Mouse (Mus musculus) frontal cortex, postnatal 14 days (tissue): Measurements from ENCODE around the gene Glo1.
A peak's percentile ranks its signal among the peaks of the same experiment; 100 is the strongest.
"Not testable (repeated sequence)": the region's sequence is repeated elsewhere in the genome, so short reads cannot be mapped to it uniquely, and the experiment has no call there.

Experiments used
- DNase-seq, 2 experiments: peaks; one replicate each; pipeline ENCODE4 v3.0.0; 2022; ENCODE audit warnings: low spot score in 2 of 2

The Glo1 gene

DNA sequence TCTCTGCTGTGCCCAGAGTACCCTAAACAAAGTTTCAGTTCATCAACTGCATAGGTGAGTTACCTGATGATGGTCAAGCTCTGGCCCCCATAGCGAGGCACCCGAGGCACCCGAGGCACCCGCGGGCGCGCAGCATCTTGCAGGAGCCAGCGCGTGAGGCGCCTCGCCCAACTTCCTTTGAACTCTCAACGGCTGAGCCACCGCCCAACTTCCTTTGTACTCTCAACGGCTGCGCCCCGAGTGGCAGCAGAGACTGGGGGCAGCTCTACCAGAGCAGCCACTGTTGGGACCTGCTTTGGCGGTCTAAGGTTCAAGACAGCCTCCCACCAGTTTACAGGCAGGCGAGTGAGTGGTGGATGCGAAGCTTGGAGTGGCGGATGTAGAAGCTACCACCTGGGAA is at the start of gene Glo1:
Glo1 (minus strand) TSS at position 153 of the 400 bp plus-strand sequence.
- DNase-seq, result not testable (repeated sequence)

DNA sequence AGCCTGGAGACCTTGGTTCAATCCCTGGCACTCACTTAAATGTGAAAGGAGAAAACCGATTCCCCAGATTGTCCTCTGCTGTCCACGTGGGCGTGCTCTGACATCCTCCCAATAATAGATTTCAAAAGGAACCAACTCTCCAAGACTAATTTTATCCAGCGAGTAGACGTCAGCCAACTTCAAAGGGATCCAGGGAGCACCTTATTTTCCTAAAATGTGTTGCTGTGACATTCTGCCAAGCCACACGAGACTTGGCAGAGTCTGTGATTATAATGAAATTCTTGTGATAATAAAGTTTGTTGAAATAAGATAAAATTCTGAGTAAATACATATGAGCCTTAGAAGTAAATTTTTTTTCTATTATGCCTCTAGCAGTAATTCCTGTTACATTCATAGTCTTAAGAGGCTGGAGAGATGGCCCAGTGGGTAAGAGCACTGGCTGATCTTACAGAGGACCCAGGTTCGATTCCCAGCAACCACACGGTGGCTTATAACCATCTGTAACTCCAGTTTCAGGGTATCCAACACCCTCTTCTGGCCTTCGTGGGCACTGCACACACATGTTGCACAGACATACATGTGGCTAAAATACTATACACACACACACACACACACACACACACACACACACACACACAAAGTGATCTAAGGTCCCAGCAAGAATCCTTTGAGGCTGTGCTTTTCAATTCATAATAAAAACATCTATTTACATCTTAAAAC is 48.5 kb upstream of the Glo1 start:
- DNase-seq, result no peak

DNA sequence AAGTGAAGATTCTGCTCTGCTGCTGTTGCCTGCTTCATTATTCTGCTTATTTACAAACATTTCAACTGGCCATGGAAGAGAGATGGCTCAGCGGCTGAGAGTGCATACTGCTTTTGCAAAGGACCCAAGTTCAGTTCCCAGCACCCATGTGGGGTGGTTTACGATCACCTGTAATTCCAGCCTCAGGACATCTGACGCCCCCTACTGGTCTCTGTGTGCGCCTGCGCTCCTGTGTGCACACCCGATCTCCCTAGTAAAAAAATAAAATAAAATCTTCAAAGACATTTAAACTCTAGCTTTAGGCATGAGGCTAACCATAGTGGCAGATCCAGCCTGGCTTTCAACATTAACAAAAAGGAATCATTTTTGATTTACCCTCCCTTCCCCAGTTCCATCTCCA is 46.4 kb upstream of the Glo1 start:
- no peak for DNase-seq

DNA sequence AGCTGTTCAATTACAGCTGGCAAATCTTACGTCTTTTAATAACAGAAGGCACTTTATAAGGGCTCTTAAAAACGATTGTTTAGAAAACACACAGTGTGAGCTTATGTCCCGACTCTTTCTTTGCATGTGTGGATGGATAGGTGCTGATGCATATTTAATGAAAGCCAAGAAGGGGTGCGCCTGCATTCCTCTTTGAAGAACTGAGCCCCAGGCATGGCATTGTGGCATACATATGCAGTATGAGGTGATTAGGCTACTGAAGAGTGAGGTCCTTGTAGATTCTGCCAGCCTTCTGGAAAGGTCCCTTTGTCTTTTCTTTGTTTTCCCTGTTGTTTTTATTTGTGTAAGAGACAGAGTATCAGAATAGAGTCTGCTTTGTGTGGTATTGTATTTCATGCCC is 45.9 kb upstream of the Glo1 start:
- DNase-seq, result no peak

DNA sequence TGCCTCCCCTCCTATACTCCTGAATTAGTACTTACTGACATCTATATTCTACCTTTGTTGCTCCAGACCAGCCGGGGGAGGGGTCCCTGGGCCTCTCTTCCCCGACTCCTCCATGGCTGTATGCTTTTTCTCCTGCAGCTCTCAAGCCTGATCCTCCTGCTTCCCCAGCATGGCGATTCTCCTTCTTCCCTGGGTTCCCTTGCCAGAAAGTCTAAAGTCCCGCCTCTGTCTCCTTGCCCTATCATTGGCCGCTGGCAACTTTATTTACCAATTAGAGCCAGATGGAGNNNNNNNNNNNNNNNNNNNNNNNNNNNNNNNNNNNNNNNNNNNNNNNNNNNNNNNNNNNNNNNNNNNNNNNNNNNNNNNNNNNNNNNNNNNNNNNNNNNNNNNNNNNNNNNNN is 38.2 kb upstream of the Glo1 start:
- DNase-seq, result no peak

DNA sequence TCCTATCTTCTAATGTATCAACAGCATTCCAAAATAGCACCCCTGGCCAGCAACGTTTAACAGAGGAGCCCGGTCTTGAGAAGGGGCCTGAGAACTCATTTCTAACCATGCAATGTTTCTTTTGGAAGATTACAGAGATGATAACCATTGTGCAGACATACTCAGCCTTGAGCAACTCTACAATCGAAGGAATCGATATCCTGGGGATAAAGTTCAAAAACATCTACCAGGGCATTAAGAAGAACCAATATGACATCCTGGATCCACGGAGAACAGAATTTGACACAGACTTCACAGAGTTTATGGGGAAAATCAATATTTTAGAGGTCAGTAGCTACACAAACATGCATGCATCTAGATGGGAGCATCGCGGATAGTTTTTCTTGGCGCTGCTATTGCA is 36.5 kb upstream of the Glo1 start:
- DNase-seq, result no peak

DNA sequence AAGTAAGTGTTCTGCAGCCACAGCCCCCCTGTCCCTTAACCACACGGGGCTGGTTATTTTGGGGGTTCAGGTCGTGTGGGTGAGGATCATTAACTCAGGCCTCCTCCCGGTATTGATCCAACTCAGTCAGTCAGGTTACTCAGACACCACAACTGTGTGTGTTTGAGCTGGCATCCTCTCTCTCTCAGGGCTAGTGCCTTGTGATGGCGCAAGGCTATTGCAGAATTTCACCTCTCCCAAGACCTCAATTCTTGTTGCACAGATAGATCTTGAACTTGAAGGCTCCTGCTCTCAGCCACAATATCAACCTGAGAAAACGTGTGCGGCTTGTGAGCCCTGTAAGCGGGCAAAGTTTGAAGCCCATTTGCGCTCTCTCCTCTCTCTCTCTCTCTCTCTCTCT is 35.5 kb upstream of the Glo1 start:
- DNase-seq, result no peak

DNA sequence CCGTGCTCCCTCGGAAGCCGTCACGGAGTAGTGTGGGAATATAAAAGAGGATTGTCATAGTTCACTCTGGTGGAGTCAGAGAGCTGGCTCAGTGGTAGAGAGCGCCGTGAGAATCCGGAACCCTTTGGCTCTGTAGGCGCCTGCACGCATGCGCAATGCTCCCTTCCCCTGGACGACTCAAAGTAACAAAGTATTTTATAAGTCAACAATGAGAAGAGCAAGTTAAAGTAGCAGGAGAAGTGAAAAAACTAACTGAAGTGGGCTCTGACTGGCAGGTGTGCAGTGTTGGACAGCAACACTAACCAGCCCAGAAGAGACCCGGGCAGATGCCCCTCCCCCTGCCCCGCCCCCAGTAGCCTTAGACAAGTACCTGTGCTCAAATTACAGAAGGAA is 31.5 kb upstream of the Glo1 start:
- peak; percentile 51 to 57 for DNase-seq

DNA sequence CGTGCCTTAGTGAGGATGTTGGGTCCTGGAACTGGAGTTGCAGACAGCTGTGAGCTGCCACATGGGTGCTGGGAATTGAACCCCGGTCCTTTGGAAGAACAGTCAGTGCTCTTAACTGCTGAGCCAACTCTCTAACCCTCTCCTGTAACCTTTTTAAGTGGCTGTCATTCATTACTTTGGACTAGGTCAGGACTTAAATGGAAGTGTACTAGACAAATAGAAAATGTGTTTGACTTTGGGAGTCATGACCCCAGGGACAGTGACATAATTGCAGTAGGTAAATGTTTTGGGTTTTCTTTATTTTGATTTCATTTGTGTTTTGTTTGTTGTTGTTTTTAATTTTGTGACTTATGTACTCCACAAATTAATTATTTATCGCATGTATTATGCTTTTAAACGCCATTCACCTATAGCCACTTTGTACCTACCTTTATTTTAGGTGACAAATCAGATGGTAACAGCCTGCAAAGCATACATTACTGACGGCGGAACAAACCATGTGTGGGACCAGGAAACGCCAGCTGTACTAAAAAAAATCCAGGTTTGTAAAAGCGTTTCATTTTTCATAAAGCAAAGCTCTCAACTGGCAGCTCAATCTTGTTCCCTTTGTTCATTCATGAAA is 31.0 kb upstream of the Glo1 start:
- DNase-seq, result no peak

DNA sequence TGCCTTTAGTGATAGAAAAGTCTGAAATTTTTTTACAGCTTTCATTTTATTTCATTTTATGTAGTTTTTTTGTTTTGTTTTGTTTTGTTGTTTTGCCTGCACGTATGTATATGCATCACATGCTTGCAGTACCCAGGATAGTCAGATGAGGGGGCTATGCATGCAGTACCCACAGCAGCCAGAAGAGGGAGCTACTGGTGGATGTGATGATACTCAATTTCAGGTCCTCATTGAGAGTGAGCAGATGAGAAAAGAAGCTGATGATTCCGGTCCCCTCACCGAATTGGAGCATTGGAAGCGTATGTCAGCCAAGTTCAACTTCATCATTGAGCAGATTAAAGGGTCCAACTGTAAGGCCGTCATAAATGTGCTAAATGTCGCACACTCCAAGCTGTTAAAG is 26.3 kb upstream of the Glo1 start:
- DNase-seq, result no peak

DNA sequence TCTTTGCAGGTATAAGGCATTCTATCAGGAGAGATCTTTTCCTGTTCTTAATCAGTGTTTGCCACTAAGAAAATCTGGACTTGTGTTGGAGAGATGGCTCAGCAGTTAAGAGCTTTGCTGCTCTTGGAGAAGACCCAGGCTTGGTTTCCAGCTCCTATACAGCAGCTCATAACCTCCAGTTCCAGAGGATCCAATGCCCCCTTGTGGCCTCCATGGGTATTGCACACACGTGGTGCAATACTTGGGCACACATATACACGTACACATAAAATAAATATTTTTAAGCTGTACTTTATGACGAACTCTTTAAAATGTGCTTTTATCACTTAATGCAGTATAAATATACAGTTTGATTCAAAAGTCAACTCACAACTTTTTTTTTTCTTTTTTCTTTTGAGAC is 22.1 kb upstream of the Glo1 start:
- no peak for DNase-seq

DNA sequence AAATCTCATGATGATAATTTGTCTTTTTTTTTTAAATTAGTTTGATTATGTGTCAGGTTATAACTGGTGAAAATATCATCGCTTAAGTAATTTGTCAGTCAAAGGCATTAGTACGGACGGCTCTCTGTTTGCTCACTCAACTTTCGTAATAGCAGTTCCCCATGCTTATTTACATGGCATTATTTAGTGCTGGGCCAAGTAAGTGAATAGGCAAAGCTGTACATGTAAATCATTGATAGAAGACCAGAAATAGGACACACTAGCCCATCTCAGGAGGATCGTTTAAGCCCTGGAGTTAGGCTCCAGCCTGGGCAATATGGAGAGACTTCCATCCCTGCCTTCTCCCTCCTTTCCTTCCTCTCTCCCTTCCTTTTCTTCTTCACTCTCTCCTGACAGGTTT is 14.2 kb upstream of the Glo1 start:
- no peak for DNase-seq

DNA sequence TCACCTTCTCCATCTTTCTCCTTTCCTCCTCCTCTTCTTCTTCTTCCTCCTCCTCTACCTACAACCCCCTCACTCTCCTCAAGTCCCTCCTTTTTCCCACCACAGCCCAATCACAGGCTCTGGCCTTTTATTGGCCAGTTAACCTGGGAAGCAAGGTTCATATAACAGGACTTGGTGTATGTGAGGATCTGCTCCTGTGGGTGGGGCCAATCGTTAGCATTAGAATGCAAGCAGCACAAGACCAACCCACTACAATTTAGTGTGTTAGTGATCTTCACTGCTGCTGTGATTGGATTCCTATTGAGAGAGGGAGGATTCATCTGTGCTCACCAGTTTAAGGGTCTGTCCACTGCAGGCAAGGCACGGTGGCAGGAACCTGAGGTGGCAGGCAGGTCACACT is 12.3 kb upstream of the Glo1 start:
- no peak for DNase-seq

DNA sequence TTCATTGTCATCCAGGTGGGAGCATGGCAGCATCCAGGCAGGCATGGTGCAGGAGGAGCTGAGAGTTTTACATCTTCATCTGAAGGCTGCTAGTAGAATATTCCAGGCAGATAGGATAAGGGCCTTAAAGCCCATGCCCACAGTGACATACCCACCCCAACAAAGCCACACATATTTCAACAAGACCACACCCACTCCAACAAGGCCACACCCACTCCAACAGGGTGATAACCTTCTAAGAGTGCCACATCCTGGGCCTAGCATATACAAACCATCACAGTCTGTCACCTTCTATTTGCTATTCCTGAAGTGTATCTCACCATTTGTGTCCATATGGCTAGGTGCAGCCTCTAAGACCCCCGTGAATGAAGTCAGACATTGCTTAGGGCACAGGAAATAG is 11.0 kb upstream of the Glo1 start:
- no peak for DNase-seq

DNA sequence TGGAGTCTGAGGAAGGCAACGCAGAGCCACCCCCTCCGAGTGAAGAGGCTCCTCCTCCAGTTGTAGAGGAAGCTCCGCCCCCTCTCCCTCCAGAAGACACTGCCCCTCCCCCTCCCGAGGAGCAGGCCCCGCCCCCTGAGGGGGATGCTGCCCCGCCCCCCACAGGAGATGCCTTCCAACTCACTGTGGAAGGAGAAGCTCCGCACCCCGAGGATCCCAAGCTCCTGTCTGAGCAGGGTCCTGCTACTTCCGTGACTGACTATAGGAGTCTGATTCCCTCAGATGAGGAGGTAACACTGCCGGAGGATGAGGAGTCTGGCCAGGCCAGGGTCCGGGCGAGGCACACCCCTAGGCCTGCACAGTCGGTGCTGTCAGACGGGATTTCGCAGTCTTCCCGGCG is 8.7 kb upstream of the Glo1 start:
- DNase-seq, result no peak

DNA sequence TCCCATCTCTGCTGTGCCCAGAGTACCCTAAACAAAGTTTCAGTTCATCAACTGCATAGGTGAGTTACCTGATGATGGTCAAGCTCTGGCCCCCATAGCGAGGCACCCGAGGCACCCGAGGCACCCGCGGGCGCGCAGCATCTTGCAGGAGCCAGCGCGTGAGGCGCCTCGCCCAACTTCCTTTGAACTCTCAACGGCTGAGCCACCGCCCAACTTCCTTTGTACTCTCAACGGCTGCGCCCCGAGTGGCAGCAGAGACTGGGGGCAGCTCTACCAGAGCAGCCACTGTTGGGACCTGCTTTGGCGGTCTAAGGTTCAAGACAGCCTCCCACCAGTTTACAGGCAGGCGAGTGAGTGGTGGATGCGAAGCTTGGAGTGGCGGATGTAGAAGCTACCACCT is 2.5 kb downstream of the Glo1 start, which contains the start of gene Dnah8:
Dnah8 (plus strand) TSS at position 223 of the 400 bp plus-strand sequence.
- not testable (repeated sequence) for DNase-seq

DNA sequence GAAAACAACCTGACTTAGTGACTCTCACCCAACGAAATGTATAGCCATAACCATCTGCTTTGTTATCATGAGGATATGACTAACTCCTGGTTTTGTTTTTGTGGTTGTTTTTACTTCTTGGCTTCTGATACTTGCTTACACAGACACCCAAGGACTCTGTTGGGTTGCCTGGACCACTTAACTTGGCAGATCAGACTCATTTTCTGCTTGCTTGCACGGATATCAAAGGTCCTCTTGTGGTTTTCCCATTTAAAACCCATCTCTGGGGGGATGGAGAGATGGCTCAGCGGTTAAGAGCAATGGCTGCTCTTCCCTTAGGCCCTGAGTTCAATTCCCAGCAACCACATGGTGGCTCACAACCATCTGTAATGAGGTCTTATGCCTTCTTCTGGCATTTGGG is 3.5 kb downstream of the Glo1 start:
- no peak for DNase-seq

DNA sequence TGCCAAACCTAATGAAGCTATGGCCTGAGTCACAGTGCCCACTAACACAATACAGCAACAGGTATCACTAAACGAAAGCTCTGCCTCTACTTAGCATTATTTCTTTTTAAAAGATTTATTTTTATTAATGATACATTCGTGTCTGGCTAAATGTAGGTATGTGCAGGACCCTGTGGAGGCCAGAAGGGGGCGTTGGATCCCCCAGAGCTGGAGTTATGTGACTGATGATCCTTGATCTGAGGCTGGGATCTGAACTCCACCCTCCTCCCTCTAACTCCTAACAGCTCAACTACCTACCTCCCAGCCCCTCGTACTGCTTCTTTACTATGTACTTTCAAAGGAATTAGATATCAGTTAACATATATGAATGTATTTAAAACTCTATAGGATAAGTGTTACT is 5.2 kb downstream of the Glo1 start:
- DNase-seq, result no peak

DNA sequence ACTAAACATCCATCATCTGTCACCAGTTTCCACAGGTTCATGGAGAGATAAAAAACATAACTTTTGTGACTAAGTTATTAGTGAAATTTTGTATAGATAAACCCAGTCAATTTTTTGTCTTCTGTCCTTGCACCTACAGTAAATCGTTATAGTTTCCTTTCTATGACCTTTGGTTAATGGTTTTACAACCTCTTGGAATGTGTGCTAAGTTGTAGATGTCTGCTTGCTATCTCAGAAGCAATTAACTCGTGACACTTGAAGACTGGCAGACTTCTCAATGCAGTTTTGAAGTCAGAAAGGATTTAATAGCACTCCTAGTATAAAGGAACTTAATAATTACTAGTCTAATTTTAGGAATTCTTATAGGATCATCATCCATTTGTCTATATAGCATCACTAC is 6.1 kb downstream of the Glo1 start:
- DNase-seq, result no peak

DNA sequence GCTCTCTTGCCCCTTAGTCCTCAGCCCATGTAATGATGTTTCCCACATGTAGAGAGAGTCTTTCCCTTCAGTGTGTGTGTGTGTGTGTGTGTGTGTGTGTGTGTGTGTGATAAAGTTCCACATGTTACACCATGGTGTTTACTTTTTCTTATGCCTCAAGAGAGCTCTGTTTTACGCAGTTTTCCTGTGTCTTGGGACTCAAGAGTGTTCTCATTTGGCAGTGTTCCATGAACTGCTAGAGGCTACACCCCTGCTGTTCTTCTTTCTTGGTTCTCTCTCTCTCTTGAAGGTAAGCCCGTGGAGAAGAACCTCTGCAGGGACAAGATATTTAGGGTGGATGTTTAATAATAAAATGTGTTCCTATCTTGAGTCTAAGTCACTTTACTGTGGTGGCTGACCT is 7.5 kb downstream of the Glo1 start:
- DNase-seq, result no peak

DNA sequence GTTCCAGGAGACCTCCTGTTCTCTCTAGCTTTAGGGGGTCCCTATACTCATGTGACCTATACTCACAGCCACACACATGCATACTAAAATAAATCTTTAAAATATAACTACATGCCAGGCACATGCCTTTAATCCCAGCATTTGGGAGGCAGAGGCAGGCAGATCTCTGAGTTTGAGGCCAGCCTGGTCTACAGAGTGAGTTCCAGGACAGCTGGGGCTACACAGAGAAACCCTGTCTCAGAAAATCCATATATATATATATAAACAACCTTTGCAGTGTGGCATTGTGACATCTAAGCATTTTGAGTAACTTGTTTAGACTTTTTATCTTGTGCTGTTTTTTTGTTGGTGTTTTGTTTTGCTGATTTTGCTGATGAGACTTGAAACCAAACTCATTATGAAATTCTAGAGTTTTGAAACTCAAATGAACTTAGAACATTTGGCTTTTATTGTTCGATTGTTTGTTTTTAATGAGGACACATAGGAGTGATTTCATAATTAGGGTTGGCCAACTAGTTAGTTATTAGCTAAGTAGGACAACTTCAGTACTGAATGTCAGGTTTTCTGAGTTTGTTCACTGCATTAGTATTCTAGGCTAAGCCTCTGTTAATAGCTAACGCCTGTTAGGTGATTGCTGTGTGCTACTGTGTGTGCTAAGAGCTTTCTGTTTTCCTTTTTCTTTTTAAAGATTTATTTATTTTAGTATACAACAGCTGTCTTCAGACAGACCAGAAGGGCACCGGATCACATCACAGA is 8.4 kb downstream of the Glo1 start:
- DNase-seq, result no peak

DNA sequence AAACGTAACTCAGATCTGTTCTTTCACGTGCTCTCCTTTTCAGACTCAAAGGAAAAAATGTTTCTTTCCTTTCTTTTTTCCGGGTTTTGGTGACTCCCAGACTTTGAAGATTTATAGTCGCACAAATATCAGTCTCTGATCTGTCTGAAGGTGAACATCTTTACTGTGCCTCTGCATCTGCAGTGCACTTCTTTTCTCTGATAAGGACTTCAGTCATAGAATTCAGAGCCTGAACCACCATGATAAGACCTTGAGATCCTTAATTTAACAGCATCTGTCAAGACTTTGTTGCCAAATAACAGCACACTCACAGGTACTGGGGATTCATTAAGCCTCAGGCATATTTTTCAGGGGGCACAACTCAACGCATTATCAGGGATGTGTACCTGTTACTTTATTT is 10.5 kb downstream of the Glo1 start:
- no peak for DNase-seq

DNA sequence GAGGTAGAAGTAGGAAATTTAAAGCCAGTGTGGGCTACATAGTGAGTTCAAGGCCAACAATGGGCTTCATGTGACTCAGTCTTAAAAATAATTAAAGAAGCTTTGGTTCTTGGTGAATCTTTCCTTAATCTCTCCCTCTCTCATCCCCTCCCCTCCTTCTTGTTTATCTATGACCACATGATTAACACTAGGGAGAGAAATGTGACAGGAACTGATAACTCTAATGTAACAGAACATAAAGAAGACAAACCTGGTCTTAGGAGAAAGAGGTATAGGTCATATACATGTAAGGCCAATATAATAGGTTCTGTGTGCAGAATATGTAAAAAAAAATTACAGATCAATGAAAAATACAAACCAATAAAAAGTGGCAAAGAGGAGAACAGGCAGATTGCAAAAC is 13.3 kb downstream of the Glo1 start:
- DNase-seq, result no peak
